Mouse (Mus musculus) G1E (cell line): ENCODE results near the gene Thbd.

ENCODE experiments used
- CTCF ChIP-seq: IDR thresholded peaks from 2 replicates; pipeline ENCODE4 v1.5.1; 2012; ENCODE audit warnings: low read depth, low read length, inconsistent platforms, mixed read lengths
- TAL1 ChIP-seq: conservative IDR thresholded peaks from 2 replicates; pipeline ENCODE4 v1.6.1; 2012; ENCODE audit warnings: low read depth, low read length, inconsistent platforms, mixed read lengths

- no peak for TF ChIP-seq CTCF
- no peak for TF ChIP-seq TAL1
These were observed 43.5 kb upstream of the Thbd start for GRCm38 (mm10) chr2:148451498-148451897.
